Mouse (Mus musculus) lung, adult 2 months (tissue): ENCODE measurements around the gene Gpr3.

ENCODE experiments used
- CTCF ChIP-seq: fragments of 200-500 bp; IDR thresholded peaks from 2 replicates; pipeline ENCODE4 v1.5.1; 2011; ENCODE audit warnings: mild to moderate bottlenecking, low read length, control low read depth; ENCODE audit not compliant: insufficient read depth
- POLR2A ChIP-seq: fragments of 200-500 bp; IDR thresholded peaks from 2 replicates; pipeline ENCODE4 v1.6.1; 2011; ENCODE audit warnings: low read depth, mild to moderate bottlenecking, control low read depth, low read length, borderline replicate concordance; ENCODE audit errors: extremely low read depth

GRCm38 (mm10) chr4:133250609-133251008, 38.3 kb upstream of the Gpr3 start:
- peak; percentile 57 for TF ChIP-seq CTCF
- no peak for TF ChIP-seq POLR2A
